Mouse (Mus musculus) naive thymus-derived CD4-positive, alpha-beta T cell, adult 2 months (primary cell): ENCODE results near the gene Ptp4a2.

Source experiments
- DNase-seq: peaks from one replicate; pipeline ENCODE4 v3.0.0-alpha.2; 2011; ENCODE audit warnings: low read depth

The Ptp4a2 gene

DNA sequence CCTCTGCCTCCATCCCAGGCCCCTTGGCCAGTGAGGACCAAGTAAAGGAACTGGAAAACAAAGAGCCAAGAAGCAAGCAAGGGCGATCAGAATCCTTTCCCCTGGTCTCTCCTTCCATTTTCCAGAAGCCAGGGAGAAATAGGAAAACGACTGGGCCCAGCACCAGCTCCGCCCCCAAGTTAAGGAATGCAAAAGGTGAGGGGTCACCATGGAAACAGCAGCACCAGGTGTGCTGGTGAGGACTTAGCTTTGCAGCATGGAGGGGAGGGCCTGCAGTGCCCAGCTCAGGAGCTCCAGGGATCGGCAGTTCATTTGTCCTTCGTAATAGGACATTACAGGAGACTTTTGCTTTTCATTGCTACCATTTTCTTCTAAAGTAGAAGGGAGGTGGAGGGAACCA is 13.0 kb upstream of the Ptp4a2 start:
- no peak for DNase-seq

DNA sequence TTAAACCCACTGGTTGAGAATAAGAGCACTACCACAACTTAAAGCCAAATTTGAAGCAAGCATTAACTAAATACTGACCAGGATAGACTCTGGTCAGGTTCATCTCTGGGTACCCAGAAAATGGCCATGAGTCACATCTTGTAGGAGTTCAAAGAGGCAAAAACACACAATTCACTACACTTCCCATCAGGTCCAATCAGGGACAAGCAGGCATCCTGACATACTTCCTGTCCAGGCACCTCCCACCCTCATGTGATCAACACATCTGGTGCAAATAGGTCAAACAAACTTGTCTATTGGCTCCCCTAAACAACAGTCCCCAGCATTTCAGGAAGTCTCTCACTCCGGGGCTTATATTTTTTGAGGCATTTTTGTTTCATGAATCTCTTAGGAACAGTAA is 7.7 kb upstream of the Ptp4a2 start:
- DNase-seq: no peak

DNA sequence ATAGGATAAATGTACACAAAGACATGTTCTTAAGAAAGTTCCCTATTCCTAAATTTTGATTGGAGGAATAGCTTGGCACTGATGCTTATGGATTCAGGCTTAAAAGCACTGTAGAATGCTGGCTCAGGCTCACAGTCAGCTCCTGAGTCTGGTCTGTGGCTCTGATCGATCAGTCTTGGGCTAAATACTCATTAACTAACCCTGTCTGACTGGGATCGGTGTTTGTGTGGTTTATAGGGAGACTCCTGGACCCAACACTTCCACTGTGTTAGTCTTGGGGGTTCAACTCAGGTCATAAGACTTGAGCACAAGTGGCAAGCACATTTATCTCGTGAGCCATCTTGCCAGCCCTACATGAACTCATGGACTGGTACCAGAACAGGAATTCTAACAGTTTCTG is 6.0 kb upstream of the Ptp4a2 start:
- DNase-seq: no peak

DNA sequence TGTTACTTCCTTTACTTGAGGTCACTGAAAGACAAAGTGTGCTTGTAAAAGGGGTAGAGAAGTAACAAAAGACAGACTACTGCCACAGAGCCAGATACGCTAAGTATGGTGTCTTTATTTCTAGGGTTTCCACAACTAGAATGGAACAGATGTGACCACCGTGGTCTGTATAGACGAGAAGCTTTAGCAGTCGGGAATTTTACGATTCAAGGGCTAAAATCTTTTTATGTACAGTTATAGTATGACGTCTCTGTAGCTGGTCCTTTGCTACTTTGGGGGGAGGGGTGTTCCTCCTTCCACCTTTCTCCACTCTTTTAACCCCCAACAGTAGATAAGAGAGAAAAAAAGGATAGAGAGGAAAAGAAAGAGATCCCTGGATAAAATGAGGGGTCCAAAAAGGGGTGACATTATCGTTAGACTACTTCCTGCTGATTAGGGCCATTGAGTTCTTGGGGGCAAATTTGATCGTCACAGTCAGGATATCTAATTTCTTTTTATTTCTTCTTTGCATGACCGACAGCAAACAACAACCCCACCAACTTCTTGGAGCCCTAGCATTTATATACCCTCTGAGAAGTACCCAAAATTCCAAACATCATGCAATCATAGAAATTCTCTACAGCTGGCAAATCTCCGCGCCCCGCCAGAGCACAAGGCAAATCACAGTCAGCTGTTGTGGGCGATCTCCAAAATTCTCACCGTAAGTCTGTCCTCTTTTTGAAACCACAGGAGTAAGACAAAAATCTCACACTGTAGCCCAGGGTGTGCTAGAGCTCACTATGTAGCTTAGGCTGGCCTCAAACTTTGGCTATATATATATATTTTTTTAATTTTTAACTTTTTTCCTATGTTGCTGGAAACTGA is 818 bp downstream of the Ptp4a2 start:
- DNase-seq: no peak

DNA sequence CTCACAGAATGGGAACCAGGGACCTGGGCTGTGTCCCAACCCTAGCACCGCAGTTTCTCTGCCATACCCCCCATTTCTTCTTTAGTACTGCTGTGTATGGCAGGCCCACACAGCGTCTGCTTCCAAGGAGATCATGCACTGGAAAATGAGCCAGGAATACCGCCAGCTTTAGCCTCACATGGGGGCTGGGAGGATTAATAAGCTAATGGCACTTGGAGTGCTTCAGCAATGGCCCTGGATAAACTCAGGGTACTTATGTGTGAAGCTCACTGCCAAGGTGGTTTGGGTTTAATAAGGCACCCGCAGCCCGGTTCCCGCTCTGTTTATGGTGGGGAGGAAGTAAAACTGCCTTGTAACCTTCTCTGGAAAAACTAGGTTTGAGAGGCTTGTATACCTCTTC is 6.6 kb downstream of the Ptp4a2 start:
- DNase-seq: no peak

DNA sequence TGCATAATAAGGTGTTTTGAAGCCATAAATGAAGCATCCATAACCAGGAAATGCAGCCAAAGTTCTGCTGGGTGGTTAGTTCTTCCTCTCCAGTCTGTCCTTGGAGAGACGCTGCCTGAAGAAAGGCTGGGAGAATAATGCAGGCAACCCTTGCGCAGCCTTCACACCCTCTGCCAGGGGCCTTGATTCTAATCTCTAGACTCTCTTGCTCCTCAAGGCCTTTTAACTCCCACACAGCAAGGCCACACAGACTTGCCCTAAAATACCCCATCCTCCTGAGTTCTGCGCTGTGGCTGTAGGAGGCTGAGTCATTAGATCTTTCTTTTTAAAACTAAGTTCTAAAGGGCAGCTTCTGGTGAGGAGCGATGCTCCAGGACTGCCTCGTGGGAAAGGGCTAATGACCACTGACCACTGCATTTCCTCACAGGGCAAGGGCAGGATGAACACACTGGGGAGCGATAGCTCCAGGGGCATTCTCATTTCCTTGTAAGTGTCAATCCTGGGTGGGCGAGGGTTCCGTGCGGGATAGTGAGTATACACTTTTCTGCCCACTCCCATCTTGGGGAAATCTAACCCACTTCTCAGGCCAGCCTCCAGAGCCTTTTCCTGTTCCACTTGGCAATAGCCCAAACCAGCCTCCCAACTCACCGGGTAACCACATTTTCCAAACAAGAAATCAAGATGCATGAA is 7.6 kb downstream of the Ptp4a2 start:
- DNase-seq: peak; percentile 57

DNA sequence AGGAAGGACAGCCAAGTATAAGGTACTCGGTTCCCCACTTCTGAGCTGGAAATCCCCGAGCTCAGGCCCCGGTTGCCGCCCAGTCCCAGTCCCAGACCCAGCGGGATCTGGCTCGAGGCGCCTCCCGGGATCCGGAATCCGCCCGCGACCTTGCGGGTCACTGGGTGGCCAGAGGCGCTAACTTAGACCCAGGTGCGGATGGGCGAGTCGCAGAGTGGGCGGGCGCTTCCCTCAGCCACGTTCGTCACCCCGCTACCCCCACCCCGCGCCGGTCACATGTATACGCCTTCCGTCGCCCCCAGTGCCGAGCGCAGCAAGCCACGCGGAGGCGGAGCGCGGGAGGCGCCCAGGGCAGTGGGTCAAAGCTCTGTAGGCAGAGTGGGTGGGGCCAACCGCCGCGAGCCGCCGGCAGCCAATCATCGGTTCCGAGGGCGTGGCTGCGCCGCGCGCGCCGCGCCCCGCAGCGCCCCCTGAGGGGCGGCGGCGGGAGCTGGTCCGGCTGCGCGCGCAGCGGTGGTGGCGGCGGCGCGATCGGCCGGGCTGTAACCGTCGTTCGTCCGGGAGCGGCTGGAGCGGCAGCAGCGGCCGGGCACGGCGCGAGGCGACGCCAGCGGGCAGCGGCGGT is 8.8 kb downstream of the Ptp4a2 start:
- DNase-seq: peak; percentile 97

DNA sequence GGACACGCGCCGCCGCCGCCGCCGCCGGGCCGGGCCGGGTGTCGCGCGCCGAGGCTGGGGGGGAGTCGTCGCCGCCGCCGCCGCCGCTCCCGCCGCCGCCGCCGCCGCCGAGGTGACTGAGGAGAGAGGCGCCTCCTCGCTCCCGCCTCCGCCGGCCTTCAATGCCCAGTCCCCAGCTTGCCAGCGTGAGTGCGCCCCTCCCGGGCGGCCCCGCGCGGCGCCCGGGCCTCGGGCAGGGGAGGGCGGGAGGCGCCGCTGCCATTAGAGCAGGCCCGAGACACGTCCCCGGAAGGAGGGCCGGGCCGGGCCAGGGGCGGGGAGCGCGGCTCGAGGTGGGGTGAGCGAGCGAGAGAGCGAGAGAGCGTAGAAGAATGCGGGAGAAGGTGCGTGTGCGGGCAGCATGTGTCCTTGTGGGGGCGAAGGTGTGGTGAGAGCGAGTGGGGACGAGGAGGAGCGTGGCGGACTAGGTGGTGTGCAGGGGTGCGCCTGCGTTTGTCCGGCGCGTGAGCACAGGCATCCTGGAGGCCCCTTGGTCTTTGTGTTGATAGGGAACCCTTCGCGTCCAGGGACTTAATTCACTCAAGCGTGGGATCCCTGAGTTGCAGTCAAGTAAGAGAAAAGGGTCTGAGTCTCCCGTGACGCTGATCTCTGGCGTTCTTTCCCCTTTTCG is 9.5 kb downstream of the Ptp4a2 start:
- peak; percentile 85 for DNase-seq

DNA sequence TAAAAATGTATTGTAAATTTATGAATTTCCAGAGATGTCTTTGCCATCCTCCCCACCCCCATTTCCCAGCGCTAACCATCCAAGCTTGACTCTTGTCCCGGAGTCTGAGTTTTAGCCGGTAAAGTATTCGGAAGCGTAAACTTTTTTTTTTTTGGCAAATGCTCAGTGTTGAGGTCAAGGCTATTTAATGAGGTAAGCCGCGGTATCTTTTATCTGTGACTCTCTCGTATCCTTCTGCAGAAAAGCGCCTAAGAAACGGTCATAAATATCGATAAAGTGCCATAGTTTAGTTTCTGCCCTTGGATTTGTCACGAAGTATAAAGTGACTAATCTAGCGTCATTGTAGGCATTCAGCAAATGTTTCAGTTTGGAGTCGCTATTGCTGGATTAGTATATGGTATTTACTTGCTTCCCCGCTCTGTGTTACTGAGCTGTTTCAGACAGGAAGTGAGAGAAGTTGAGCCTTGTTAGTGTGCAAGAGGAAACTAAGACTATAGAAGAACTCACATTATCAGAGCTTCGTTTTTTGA is 10.1 kb downstream of the Ptp4a2 start:
- DNase-seq: peak; percentile 79

DNA sequence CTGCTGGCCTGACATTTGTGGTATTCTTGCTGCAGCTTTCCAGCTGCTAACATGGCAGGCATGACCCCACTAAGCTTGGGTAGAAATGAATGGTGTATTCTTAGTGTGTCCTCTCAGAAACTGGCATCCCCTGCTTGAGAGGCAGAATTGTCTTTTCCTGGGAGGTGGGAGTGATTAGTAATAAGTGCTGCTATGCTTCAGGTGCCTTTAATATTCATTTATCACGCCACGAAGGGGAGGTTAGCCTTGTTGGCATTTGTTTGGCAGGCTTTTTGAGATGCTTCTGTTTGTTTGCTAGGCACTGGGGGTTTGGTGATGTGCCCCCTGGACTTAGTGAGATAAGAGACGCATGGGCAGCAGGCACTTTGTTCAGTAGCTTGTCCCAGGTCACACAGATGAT is 11.3 kb downstream of the Ptp4a2 start:
- no peak for DNase-seq

DNA sequence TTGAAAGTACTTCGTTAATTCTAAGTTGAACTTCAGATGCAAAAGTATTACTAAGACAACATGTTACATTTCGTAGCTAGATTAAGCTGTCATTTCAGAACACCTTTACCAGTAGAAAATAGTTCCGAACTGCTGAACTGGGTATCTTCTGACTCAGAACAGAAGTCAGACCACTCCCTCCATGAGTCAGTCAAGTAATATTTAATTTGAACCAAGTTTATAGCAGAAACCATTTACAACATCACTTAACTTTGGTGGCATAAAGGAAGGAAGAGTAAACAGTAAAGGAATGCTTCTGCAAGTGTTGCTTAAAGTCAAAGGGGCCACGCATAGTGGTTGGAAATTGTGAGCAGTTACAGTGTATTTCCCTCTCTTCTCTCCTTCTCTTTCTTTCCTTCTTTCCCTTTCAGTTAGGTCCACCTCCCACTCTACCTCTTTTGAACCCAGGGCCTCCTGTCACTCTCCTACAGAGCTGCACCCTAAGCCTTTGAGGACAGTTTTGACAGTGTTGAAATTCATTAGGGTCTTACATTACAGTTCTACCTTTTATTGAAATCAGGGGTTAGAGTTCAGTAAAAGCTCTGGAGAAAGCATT is 12.3 kb downstream of the Ptp4a2 start:
- DNase-seq: no peak

DNA sequence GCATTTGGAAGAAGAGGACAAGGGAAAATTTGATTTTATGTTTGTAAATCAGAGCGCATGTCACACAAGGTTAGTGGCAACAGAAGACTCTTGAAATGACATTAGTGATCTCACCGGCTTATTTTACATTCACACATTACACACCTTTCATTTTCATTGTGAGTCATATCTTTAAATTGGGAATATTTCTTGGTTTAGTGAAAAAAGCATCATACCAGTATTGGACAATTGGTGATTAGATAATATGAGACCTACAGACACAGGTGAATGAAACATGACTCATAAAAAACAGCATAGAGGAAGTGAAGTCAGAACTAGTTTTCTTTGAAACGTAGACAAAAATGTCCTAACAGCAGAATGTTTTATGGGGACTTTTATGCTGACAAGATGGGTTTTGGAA is 16.6 kb downstream of the Ptp4a2 start:
- DNase-seq: no peak

DNA sequence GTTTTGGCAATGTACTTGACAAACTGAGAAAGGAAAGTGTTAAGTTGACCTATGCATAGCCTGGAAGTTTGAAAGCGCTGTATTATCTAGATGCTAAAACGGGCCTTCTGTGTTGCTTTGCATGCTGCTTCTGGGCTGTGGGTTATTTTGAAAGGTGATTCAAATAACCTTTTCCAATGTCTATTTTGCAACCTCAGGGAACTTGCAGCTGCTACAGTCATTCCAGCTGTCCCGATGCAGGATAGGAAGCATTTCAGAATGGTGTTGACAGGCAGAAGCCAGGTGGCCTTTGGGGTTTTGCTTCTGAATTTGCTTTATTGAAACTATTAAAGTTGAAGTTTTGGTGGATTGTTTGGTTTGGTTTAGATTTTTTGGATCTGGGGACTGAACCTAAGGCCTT is 17.1 kb downstream of the Ptp4a2 start:
- no peak for DNase-seq

DNA sequence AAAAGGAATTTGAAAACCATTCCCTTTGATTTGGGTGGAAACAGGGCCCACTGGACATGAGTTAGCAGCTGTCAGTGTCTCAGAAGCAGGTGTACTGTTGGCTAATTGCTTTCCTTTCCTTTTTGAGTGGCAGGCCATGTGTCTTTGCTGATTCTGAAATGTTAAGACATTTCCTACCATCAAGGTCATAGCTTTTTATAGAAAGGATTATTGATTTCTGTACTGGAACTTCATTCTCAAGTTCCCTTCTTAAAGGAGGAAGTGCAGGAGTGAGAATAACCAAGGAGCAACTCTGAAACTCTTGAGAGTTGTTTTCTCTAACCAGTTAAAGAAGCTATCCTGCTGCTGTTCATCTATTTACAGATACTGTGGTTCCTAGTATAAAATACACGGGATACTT is 18.8 kb downstream of the Ptp4a2 start:
- no peak for DNase-seq

DNA sequence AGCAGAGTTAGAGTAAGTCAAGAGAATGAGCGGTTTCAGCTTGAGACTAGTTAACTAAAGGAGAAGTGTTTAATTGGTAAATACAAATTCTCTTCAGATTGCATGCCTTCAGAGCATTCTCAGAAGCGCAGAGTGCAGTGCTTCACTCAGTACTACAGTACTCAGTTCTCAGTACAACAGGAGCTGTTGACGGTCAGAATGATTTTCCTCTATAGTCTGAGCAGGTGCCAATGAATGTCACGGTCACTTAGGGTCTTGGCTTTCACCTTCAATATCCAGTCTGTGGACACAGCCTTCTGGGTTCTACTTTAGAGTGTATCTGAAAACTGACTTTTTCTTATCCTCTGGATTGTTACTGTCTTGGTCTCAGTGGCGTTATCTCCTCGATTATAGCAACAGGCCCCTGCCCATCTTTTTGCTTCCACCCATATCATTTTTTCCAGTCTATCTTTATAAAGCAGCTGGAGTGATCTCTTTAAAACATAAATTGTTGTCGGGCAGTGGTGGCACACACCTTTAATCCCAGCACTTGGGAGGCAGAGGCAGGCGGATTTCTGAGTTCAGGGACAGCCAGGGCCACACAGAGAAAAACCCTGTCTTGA is 19.4 kb downstream of the Ptp4a2 start:
- DNase-seq: no peak

DNA sequence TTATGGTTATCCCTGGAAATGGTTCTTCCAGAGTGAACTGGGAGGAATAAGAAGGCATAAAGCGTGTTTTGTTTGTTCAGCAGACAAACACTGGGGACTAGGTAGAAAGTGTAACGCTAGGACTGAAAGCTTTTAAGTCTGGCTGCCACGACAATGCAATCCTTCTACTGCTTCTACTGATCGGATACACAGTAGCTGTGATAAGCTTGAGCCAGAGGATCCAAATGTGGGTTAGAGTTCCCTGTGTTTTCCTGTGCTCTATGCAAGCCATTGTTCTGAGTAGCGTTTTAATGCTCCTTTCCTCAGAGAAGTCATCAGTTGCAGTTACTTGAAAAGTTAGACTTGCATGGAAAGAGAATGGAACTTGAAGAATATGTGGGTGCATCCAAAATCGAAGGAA is 23.6 kb downstream of the Ptp4a2 start:
- no peak for DNase-seq

DNA sequence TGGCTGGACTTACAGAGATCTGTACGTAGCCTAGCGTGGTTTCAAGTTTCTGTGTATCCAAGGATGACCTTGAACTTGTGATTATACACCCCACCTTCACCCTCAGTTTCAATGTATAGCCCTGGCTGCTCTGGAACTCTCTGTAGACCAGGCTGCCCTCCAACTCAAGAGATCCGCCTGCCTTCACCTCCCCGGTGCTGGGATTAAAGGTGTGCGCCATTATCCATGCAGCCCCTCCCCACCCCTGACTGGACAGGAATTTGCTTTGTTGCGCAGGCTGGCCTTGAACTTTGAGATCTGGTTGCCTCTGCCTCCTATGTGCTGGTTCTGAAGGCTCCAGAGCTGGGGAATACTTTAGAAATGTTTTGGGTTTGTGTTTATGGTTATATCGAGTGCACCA is 24.3 kb downstream of the Ptp4a2 start:
- DNase-seq: no peak

DNA sequence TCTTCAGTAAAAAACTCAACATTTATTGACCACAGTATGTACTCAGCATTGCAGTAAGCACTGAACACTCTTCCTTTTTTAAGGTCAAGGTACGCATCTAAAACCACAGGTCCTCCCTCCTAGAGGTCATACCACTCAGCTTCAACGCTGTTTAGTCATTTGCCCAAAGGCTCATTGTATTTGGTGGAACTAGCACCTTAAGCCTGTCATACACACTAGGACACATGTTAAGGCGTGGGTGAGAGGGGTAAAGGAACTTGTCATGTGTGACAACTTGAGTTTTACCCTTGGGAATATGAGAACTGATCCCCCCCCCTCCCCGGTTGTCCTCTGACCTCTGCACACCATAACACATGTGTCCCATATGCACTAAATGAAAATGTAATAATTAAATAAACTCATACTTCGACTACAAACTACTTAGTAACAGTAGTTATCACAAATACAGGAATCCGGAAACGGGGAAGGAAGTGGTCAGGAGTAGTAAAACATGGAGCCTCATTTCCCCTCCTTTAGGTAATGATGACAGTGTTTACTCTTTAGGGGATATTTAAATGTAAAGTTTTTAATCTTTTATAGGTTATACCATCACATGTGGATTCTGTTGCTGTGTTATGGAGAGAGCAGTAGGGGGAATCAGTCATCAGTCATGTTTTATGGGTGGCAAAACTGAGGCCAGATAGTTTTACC is 29.0 kb downstream of the Ptp4a2 start:
- no peak for DNase-seq

DNA sequence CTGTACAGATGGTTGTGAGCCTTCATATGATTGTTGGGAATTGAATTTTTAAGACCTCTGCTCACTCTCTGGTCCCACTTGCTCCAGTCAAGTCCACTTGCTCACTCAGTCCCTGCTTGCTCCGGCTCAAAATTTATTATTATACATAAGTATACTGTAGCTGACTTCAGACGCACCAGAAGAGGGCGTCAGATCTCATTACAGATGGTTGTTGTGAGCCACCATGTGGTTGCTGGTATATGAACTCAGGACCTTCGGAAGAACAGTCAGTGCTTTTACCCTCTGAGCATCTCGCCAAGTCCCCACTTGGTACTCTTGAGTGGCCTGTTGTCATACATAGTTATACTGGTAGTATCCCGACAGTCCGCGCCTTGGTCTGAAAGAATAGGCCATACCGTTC is 35.8 kb downstream of the Ptp4a2 start:
- no peak for DNase-seq

DNA sequence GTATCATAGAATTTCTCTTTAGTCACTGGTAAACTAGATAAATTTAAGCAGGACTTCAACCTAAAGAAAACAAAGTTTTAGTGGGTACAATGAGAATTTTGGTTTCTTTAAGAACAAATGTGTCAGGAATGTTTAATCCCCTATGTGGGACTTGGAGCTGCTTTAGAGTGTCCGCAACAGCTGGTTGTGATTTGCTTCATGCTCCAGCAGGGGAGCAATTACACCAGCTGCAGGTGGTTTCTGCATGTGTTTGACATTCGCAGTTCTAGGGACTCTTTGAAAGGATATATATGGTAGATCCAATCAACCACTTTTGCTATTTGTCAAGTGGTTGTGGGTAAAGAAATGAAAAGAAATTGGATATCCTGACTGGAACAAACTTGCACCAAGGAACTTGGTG is 39.5 kb downstream of the Ptp4a2 start:
- no peak for DNase-seq

DNA sequence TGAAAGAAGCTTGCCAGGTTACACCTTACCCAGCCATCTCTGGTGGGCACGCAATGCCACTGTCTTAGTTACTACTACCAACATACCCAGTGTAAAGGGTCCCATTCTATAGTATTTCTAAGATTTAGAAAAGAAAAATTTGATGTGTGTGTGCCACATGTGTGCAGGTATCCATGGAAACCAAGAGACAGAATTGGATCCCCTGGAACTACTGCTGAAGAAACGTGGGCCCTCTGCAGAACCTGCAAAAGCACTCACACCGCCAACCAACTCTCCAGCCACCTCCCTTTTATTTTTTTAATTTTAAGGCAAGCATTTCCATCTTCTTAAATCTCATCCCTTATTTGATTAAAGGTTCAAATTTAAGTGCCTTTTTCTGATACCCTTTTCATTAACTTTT is 40.8 kb downstream of the Ptp4a2 start:
- DNase-seq: no peak
